Mouse (Mus musculus): ENCODE data around the gene Phactr1. TPM values are rescaled to one million over a fixed set of nuclear protein-coding genes. Genes with fewer than 3 reads are reported as not detected.
A peak's percentile ranks its signal among the peaks of the same experiment; 100 is the strongest.
"Not testable (repeated sequence)": the region's sequence is repeated elsewhere in the genome, so short reads cannot be mapped to it uniquely, and the experiment has no call there.

Phactr1 gene
- total RNA-seq, 2 experiments from 2014 or later = 11.2 to 12.2 TPM

DNA sequence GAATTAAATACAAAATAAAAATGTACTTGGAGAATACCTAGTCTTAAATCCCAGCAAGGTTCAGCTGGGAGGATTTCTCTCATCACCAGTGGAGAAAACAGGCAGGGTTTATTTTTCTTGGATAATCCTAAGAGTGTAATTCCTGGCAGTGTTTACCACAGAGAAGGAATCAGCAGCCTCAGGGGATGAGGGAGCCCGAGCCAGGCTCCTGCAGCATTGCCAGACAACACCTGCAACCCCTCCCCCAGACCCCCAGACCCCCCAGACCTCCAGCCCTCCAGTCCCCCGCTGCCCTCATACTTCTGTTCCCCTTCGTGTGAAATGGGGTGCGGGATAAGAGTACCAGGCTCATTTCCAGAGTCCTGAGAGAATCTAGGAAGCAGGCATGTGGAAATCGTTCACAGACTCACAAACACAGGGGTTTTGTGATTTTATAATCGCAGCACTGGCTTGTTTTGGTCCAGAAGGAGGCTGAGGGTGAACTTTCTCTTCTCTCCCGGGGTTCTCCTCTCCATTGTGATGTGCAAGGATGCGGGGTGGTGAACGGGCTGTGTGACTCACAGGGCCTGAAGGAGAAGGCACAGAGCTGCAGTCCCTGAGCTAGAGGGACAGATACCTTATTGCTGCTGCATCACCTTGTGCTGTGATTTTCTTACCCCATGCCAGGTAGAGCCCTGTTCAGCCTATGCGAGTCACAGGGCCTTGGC is 249.3 kb downstream of the Phactr1 start:
- DNase-seq = no peak

DNA sequence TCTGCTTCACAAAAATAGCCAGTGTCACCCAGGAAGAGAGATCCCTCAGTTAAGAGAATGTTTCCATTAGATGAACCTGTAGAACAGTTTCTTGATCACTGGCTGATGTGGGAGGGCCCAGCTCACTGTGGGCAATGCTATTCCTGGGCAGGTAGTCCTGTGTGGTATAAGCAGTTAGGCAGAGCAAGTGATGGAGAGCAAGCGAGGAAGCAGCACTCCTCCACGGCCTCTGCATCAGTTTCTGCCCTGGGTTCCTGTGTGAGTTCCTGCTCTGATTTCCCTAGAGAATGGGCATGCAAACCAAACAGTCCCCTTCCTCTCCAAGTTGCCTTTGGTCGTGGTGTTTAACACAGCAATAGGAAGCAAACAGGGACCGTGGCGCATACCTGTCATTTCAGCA is 251.6 kb downstream of the Phactr1 start:
- no peak for DNase-seq

DNA sequence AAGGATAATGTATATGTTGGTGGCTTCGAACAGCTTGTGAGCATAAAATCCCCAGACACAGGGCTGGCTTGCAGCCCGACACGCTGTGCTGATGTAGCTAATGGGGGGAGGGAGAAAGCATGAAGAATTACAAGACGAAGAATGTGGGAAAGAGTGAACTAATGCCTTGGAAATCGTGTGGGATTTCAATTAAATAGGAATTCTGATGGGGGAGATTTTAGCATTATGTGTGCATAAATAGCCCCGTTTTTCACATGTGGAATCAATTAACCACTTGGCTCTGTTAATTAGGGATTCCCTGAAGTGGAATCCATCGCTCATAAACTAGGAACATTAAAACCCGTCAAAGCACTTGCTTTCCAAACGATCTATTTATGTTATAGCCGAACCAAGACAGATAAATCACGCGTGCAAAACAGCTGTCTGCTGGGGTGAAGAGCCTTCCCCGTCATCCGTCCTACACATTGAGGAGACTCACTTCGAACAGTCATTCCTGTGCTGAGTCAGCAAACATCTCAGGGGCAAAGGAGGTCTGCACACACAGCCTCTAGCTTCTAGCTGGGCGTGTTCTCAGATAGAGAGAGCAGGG is 254.2 kb downstream of the Phactr1 start:
- DNase-seq = peak; percentile 23

DNA sequence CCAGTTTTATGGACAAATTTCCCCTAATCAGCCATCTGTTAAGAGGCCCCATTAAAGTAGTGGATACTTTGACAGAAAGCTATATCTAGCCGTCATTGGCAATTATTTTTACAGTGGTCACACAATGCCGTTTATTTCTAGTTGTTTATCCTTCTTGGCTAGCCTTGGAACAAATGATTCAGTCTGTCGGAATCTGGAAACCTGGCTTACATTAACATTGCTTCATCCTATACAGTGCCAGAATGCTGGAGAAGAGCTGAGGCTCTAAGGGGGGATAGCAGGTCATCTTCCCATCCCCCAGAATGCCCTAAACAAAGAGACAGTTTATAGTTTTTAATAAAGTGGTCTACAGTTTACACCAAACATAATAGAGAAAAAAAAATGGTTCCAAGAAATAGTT is 257.4 kb downstream of the Phactr1 start:
- DNase-seq = no peak

DNA sequence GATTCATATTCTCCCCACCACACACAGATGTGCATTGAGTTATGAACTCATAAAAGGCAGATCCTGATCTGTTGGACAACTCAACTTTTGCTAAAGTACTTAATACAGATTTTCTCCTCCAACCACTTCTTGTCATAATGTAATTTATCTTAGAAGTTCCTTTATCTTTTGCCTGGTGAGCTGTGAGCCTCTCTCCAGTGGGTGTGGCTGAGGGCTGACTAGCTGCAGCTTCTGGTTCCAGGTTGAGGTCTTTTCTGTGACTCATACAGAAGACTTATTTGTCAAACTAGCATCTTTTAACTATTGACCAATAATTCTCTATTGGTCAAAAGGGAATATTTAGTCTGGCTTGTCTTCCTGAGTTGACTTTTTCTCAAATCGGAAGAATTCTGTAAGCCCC is 257.9 kb downstream of the Phactr1 start:
- no peak for DNase-seq

DNA sequence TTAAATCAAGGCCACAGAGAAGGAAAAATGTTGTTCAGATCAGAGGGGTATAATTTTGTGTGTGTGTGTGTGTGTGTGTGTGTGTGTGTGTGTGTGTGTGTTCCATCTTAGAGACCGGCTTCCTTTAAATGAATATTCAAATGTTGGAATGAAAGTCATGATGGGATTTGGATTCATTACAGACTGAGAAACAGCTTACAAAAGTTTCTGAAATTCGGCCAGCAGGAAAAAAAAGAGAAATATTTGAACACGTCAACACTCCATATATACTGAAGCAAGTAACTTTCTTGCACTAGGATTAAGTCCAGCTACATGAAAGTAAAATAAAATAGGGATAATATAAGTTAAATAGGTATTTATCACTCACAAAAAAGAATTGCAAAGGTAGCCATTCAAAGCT is 259.8 kb downstream of the Phactr1 start:
- DNase-seq = no peak

DNA sequence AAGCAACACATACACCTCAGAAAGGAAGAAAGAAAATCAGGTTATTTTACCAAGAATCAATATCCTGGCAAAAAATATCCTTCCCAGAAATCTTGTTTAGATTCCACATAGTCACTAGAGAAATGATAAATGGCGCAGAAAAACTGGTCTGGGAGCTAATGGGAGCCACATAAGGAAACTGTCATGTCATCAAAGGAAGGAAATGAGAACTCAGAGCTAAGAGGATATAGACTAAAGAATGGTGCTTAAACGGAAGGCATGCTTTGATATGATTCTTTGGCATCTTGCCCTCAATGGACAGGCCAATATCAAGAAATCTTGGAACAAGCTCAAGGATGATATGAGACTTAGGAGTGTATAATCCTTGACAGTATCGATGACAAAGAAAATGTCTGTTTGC is 263.7 kb downstream of the Phactr1 start:
- DNase-seq = no peak

DNA sequence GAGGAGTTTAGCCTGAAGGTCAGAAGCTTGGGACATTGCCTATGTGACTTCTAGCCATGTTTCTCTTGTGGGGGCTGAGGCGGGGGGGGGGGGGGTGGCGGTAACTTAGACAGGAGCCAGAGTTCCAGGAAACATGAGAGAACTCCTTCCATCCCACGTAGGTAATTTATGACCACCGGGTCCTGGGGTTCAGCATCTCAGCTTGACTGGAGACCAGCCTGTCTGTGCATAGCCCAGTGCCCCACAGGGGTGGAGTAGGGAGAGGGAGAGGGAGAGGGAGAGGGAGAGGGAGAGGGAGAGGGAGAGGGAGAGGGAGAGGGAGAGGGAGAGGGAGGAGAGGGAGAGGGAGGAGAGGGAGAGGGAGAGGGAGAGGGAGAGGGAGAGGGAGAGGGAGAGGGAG is 264.8 kb downstream of the Phactr1 start:
- not testable (repeated sequence) for DNase-seq

DNA sequence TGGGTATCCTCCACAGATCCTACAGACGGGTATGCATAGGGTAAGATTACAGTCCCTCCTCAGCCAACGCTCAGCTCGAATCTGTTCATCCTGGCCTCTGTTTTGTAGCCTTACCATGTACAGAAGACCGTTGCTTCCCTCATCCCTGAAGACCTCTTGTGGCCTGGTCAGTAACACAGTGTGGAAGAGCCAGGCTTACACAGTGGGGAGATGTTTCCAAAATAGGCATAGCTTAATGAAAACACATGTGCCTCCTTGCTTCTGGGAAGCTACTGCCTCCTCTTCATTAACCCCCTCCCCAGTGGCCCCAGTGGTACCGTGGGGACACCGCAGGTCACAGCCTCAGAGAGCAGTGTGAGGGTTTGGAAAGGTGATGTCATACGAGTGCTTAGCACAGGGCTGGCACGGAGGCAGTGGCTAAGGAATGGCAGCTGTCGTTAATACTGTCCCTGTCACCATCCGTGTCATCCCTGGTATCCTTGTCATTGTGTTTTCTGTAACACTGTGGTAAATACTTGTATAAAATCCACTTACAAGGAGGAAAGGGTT is 268.4 kb downstream of the Phactr1 start:
- DNase-seq = no peak

DNA sequence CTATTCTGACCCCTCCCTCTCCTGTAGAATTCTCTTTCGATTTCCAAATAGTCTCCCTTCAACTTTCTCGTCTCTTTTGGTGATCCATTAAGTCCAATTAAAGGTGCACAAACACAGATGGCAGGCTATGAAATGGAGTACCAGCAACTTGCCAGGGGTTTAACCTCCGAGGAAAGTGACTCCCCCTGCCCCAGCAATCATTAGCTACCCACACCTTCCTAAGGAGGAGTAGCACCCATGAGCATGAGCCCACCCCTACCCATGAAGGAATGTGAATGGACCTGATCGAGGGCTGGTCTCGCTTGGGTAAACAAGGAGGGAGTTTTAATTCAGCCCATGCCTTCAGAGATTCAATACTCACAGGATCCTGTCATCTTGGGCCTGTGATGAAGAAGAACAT is 268.9 kb downstream of the Phactr1 start:
- DNase-seq = no peak

DNA sequence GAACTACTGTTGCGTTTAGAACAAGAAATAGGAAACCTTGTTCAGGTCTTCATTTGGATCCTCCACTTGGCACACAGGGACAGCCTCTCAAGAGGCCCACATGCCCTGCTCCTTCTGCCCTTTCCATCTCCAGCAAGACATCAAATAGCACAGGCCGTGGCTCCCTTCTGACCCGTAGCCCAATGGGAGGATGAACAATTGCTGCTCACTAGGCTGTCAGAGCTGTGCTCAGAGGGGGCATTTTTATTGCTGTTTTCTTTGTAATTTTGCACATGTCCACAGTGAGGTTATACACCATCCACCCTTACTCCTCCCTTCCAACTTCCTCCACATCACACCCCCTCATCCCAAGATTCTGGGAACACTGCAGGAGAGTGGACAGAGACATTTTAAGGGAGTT is 269.6 kb downstream of the Phactr1 start:
- DNase-seq = no peak

DNA sequence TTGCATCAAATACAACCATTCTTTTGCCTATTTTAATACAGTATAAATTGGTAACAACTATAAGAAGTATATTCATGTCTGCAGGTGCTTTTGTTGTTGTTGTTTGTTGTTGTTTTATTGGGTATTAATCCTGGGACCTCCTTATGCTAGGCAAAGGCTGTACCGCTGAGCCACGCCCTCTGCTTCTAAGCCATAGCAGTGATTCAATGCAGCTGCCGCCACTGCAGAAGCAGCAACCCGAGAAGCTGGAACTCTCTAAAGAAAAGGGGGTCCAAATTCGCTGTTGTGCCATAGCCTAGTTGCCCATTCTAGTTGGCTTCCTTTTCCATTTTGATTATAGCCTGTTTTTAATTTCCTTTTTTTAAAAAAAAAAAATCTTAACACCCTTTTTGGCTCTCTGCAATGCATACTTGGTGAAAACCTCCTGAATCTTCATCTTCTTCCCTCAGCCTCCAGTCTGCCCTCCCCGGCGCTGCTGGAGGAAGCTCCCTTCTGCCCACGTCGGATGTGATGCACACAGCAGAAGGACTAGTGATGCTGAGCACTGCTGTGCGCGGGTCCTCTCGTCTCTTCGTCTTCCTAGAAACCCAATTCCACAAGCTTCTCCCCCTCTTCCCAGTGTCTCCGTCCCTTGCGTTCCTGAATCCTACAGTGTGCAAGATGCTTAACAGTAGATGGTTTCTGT is 271.8 kb downstream of the Phactr1 start:
- DNase-seq = no peak

DNA sequence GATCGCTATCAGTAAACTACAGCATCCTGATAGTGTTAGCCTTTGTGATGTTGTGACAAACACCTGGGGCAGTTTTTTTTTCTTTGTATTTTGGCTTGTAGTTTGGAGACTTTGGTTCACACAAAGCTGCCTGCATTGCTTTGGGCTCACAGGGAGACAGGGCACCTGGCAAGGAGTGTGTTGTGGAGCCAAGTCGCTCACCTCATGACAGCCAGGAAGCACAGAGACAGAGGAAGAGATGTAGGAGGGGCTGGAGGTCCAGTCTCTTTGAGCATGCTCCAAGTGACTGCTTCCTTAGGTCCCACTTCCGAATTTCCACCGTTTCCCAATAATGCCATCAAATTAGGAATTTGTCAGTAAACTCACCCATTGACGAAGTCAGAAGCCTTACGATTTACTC is 272.6 kb downstream of the Phactr1 start:
- DNase-seq = no peak

DNA sequence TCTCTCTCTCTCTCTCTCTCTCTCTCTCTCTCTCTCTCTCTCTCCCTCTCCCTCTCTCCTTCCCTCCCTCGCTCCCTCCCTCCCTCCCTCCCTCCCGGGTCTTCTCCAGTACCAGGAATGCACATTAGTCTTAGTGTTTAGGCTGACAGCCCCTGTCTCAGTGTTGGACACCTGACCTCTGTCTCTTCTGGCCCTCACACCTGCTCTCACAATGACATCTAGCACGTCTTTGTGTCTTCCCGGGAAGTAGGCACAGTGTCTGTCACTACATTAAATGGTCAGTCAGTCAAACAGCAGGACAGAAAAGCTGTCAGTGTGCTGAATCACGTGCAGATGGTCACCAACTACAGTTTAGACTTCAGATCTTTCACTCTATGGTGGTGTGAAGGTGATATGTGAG is 273.7 kb downstream of the Phactr1 start:
- DNase-seq = no peak

DNA sequence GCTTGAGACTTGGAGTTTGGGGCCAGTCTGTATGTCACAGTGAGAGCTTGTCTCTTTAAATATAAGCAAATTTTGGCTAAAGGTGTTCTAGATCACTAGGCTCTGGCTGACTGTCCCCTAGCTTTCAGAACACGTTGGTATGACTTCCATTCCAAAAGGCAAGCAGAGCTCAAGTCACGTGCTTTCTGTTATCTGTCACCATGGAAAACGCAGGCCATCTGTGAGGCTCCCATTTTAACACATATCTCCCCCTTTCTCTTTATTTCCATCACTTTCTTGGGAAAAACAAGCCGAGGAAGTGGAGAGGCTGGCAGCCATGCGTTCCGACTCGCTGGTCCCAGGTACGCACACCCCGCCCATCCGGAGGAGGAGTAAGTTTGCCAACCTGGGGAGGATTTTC is 275.9 kb downstream of the Phactr1 start:
- no peak for DNase-seq

DNA sequence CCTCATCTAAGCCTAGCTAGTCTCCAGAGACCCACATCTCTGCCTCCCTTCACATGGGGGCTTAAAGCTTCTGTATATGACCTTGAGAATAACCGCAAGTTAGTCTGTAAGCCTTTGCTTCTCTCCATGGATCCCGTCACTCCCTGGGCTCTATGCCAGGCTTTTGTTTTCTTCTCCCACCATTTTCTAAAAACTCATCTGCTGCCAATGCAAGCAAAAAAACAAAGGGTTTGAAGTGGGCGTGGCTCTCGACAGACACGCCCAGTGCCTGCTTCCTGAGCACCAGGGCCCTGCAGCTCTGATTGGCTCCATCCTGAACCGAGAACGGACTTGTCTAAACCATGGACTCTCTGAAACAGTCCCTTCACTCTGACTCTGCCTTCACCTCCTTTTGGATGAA is 277.4 kb downstream of the Phactr1 start:
- peak; percentile 44 for DNase-seq

DNA sequence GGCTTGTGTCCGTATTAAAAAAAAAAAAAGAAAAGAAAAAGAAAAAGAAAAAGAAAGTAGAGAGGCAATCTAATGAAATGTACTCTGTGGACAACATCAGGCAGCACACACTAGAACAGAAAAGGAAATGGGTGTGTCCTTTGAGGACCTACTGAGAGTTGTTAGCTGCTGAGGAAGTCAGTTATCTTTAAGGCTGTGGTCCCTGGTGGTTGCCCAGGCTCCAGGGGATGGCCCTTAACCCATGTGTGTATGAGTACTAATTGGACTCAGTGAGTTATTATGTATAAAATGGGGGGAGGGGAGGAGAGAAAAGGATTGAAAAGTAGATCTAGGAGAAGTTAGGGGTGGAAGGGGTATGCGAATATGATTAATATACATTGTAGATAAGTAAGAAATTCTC is 278.4 kb downstream of the Phactr1 start:
- DNase-seq = no peak

DNA sequence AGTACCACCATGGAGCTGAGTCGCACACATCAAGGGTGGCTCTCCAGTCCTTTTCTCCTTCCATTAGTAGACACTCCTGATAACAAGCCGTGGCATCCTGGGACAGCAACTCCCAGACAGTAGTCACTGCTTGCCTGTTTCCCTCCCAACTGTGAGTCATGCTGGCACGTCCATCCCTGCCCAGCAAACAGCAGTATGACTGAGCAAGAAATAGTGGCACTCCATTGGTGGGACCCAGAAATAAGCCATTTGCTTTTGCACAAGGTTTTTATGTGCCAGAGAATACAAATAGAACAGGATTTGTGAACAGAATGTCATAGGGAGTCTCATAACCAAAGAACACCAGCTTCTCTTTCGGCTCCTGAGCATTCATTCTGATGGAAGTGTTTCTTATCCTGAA is 281.1 kb downstream of the Phactr1 start:
- no peak for DNase-seq

DNA sequence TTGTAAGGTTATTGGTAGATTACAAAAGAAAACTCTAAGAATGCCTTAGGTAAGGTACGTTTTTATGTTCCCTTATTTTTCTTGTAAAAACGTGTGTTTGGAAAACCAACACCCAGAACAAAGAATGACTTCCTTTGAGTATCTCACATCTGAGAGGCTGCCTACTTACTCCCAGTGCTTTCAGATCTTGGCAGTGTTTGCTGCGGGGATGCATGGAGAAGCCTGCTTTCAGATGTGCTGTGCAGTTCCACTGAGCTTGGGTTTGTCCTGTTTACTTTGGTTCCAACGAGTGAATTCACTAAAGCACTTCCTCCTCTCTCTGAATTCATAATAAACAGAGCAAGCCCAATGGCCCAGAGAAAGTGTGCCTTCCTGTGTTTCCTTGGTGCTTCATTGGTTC is 288.1 kb downstream of the Phactr1 start:
- no peak for DNase-seq

DNA sequence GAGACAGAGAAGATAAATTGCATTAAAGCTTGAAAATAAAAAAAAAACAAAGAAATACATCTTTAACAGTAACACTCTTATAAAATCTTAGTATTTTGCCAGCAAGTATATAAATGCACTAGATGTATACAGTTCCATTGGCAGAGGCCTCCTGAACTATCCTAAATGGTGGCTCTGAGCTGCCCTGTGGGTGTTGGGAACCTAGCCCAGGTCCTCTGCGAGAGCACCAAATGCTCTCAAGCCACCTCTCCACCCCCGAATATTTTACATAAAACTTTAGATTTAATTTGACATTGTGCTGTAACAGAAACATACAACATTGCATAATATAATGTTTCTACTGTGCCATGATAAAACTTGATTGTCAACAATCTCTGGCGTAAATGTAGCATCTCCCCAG is 293.1 kb downstream of the Phactr1 start:
- DNase-seq = no peak

DNA sequence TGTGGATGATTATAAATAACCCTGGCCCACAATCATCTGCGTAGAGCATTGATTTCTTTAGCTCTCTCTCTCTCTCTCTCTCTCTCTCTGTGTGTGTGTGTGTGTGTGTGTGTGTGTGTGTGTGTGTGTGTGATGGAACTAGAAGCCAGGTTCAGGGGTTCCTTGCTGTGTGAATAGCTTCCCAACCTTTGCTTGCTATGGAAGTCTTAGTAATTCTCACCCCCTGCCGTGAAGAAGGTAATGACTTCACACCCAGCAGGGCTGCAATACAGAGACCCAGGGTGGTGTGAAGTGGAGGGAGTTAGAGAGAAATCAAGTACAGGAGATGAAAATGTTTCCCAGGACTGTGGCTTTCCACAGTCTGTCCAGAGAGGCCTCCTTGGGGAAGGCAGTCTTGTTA is 293.5 kb downstream of the Phactr1 start:
- DNase-seq = no peak

DNA sequence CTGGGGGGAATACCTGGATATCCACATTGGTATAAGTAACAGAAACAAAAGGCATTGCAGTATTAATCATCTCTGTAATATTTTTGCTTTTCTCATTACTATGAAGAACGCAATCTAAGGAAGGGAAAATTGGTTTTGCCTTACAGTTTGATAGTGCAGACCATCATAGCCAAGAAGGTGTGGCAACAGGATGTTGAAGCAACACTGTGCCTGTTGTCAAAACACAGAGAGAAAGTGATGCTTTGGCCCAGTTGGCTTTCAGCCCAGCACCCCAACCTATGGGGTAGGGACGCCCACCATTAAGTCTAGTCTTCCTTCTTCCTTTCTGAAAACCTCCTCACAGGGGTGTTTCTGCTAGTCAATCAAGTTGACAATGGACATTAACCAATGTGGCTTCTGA is 294.1 kb downstream of the Phactr1 start:
- no peak for DNase-seq

DNA sequence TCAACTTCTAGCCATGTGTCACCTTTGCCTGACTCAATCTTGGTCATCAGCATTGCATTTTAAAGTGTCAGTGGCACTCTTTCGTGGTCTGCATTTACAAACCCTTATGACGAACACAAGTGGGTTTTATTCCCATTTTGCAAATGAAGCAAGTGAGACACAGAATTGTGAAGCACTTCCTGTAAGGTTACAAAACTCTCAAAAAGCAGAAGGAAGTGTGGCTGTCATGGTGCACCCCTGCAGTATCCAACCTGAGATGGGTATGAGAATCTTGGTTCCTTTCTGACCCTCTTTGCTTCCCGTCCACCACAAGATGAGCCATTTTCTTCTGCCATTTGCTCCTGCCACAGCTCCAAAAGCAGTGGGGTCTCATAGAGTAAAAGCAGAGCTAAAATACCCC is 295.7 kb downstream of the Phactr1 start:
- no peak for DNase-seq

DNA sequence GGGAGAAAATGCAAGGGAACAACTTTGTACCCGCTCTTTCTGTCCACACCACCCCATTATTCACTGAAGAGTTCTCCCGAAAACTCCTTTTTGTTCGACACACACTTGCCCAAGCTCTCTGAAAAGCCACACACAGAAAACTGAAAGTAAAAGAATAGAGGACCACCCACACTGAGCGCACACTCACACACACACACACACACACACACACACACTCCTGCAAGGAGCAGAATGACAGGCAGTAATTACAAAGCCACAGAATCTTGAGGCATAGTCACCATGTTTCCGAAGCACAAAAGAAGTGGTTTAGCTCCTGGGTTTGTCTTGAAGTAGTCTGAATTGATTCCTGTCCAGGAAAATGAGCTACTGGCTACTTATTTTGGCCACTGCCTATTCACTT is 296.5 kb downstream of the Phactr1 start:
- DNase-seq = no peak
